Mouse (Mus musculus) urinary bladder, postnatal 10 days (tissue): ENCODE measurements around the gene Rnf214.
A peak's percentile ranks its signal among the peaks of the same experiment; 100 is the strongest.

ENCODE experiments used
- DNase-seq: peaks from one replicate; pipeline ENCODE4 v3.0.0; 2022; ENCODE audit warnings: low spot score

Gene Rnf214

GRCm38 (mm10) chr9:45906355-45907077 lies at the start of gene Rnf214, which contains the start of gene Pcsk7:
Rnf214 (minus strand) TSS chr9:45906911.
Pcsk7 (plus strand) TSS chr9:45906497.
- peak; percentile 81 for DNase-seq

GRCm38 (mm10) chr9:45955107-45955963 lies 48.6 kb upstream of the Rnf214 start, which contains the start of gene Sidt2:
Sidt2 (minus strand) TSS chr9:45955258.
- peak; percentile 61 for DNase-seq

GRCm38 (mm10) chr9:45954294-45955106 lies 47.8 kb upstream of the Rnf214 start:
- no peak for DNase-seq

DNA sequence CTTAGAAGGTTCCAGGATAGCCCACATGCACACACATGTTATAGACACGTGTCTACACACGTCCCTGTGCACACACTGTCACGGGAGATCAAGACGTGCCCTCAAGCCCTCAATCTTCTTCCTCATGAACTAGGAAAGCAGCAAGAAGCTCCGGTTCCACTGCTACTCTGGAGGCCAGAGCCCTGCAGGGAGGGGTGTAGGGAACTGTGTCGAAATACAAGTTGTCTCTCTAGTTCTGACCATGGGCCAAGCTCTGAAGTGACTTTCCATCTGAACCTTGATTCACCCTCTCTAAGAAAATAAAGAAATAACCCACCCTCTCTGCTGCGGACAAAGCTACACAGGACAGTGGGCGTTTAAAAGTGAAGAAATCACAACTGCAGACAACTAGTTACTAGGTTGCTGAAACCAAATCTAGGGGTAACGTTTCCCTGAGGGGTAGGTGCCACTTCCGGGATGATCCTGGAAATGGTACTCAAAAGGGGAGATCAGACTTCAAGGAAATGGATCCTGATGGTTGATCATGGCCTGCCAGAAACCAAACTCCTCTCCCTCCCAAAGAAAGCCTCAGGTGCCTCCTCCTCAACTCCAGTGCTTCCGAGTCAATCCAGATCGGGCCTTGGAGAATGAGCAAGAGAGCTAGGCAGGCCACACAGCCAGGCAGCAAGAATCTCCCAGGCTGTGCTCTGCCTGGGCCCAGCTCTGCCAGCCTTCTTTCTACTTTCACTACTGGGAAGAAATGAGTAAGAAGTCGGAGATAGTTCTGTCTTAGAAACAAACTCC lies 47.0 kb upstream of the Rnf214 start:
- no peak for DNase-seq

DNA sequence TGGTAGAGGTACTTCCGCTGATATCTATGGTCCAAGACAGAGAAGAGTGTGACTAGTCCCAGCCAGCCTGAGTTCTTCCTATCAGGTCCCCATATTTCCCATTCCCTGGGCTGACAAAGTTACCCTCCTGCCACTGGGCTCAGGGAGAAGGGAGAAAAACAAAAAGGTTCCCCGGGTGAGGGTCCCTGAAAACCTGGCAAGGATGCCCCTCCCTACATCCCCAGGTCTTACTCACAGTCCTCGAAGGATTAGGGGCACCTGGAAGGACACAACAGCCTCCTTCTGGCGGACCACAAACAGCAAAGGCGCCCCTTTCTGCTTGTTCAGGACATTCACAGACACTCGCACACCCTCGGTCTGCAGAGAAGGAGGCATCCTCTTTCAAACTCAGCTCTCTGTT lies 46.2 kb upstream of the Rnf214 start:
- DNase-seq: no peak

DNA sequence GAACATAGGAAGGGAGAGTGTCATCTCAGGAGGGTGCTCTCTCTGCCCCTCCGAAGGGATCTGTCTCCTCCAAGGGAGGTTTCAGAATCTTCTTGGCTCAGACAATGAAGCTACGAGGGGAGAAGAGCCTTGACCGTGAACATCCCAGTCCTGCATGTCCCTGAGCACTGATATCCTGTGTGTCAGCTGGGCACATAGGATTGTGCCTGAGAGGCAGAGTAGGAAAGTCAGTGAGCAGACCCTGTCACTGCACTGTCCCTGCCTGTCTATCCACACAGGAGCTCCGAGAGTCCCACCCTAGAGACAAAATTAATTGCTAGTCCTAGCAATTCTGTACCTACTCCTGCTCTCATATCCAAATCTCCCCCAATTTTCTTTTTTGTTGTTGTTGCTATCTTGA lies 45.3 kb upstream of the Rnf214 start:
- no peak for DNase-seq

DNA sequence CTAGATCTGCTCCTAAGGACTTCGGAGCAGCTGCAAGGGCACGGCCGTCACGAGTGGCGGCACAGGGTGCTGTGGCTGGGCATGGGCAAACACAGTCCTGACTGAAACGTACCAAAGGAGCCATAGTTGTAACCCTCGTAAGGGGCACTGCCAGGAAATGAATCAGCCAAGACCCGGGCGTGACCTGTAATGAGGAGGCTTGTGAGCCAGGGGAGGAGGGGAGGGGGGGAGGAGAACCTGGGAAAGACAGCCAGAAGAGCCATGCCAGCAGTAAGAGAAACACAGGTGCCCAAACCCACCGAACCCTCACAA lies 40.1 kb upstream of the Rnf214 start:
- no peak for DNase-seq

DNA sequence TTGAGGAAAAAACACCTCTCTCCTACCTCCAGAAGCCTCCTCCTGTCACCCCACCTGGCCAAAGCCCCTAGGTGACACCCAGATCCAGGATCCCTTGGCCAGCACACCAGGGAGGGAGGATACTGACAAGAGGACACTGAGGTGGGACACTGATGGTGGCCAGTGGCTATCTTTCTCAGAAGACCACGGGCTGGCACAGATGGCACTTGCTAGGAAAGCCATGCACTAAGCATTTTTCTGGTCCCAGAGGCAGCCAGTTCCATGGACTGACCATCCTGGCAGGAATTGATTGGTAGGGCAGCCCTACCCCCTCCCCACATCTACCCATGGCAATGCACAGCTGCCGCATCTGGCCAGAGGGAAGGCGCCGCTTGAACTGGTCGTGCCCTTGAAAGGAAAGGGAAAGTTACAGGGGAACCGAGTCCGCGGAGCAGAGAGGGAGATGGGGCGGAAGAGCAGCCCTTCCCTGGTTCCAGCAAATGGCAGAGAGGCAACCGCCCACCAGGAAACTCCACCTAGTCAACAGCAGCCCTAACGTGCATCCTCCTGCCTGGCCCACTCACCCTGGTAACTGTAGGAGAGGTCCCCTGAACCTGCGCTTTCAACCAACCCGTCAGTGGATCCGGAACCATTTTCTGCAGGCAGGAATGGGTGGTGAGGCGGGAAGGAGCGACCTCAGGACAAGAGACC lies 39.6 kb upstream of the Rnf214 start:
- no peak for DNase-seq

DNA sequence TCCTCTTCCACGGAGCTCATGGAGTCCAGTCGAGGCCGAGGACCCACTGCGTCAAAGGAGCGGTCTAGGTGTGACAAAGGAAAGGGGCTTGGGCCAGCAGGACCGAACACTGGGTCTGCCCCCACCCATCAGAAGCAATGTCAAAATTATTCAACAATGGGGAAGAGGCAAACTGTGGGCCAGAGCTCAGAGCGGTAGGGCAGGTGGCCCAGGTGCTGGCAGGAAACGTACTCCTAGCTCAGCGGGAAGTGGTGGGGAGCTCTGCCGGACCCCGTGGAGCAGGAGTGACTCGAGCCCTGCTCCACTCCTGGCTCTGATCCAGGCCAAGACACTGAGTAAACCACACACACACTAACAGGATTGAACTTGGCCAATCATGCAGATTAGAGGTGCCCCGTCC lies 39.0 kb upstream of the Rnf214 start:
- no peak for DNase-seq

DNA sequence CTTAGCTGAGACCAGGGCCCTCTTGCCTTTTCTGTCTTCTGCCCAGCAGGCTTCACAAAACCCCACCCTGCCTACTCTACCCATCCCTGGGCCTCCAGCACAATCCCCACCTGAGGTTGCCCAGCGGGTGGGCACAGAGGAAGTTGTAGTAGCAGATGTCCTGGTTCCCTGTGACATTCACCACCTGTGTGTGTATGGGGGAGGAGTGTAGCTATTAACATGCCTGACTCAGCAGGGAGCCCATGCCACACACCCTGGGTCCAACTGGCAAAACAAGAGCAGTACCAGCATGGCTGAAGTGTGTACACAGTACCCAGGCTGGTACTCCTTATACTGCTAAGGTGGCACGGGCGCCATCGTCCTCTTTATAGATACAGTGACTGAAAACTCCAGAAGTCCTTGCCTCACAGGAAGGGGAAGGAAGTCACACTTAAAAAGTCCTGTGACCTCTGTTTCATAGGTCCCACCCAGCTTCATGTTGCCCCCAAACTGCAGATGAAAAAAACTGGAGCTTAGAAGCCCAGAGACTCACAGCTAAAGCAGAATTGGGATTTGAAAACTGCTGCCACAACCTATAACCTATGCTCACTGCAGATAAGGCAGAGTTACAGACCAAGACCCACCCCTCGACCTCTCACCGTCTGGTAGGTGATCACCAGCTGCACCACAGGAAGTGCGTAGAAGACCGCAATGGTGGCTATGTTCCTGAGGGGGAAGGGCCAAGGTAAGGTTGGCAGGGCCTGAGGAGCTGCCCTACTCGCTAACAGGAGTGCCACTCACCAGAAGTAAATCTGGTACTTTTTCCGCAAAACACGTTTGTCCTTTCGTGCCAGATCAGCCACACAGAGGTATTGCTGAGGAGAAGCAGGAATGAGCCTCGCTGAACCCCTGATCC lies 38.0 kb upstream of the Rnf214 start:
- DNase-seq: no peak

- DNase-seq: no peak
These were observed 37.2 kb upstream of the Rnf214 start for GRCm38 (mm10) chr9:45943628-45944505.

- DNase-seq: no peak
These were observed 36.2 kb upstream of the Rnf214 start for GRCm38 (mm10) chr9:45942916-45943315.

DNA sequence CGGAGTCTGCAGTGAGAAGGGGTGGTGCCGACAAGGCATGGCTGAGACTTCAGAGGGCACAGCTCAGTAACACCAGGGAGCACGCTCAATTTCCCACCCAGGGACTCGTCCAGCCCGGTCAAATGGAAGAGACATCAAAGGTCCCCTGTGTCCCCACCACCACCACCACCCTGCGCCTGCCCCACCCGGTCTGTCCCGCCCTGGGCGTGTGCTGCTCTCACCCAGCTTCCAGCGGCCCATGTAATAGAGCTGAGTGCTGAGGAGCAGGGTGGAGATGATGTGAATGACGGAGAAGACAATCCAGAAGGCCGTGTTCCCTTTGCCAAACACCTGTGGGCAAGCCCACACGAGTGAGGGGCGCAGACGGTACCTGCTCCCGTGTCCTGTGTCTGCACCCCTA lies 35.8 kb upstream of the Rnf214 start:
- DNase-seq: no peak

- no peak for DNase-seq
These were observed 34.7 kb upstream of the Rnf214 start for GRCm38 (mm10) chr9:45941329-45941888.

DNA sequence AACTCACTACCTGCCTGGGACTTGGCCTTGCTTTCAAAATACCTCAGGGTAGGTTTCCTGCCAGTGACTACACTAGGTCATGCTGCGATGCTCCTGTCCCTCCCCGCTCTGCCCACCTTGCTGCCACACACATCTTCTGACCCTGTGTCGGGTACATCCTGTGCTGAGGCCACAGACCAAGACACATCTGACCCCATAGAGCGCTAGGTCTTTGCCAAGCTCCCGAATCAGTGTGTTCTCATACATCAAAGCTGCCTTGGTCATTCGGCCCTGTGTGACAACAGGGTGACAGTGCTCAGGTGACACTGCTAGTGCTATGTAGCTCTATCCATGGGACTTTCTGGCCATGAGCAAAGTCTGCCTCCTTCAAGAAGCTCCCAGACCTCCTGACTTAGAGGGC lies 33.1 kb upstream of the Rnf214 start:
- DNase-seq: no peak

- DNase-seq: no peak
These were observed 32.4 kb upstream of the Rnf214 start for GRCm38 (mm10) chr9:45938952-45939637.

GRCm38 (mm10) chr9:45938088-45938487 lies 31.4 kb upstream of the Rnf214 start:
- DNase-seq: no peak

DNA sequence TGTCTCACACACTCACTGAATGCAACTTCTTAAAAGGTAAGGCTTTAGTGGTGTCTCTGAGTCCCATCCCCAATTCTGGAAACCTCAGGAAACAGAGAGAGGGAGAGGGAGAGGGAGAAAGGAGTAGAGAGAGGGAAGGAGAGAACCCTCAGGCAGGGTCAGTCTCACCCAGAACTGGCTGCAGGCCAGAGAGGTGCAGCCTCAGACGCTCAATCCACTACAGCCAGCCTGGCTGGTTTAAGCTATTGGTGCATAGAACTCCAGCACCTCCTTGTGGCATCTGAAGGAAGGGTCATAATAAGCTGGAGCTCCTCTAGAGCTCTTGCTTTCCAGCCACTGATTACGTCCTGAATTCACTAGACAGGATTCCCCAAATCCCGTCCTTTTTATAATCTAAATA lies 30.2 kb upstream of the Rnf214 start:
- DNase-seq: no peak
